Mouse (Mus musculus) thymus, postnatal 14 days (tissue): ENCODE results near the gene Aox3.
A peak's percentile ranks its signal among the peaks of the same experiment; 100 is the strongest.

Source experiments
- DNase-seq: peaks from one replicate; pipeline ENCODE4 v3.0.0; 2021

The Aox3 gene

GRCm38 (mm10) chr1:58112880-58113279 is at the start of gene Aox3:
TSS of gene Aox3 (plus strand) at chr1:58113130.
- DNase-seq, result peak; percentile 31

- no peak for DNase-seq
These were observed 47.8 kb upstream of the Aox3 start for GRCm38 (mm10) chr1:58065151-58065550.

- DNase-seq, result no peak
These were observed 47.3 kb upstream of the Aox3 start for GRCm38 (mm10) chr1:58065606-58066005.

GRCm38 (mm10) chr1:58069181-58069580 is 43.7 kb upstream of the Aox3 start:
- no peak for DNase-seq

GRCm38 (mm10) chr1:58070091-58070490 is 42.8 kb upstream of the Aox3 start:
- DNase-seq, result no peak

- DNase-seq, result no peak
These were observed 41.9 kb upstream of the Aox3 start for GRCm38 (mm10) chr1:58071006-58071405.

- DNase-seq, result no peak
These were observed 41.4 kb upstream of the Aox3 start for GRCm38 (mm10) chr1:58071509-58071908.

GRCm38 (mm10) chr1:58072416-58072815 is 40.5 kb upstream of the Aox3 start:
- DNase-seq, result no peak

- peak; percentile 12 for DNase-seq
These were observed 39.8 kb upstream of the Aox3 start for GRCm38 (mm10) chr1:58072991-58073730.

- DNase-seq, result no peak
These were observed 38.7 kb upstream of the Aox3 start for GRCm38 (mm10) chr1:58074266-58074665.

GRCm38 (mm10) chr1:58077882-58078281 is 35.0 kb upstream of the Aox3 start:
- no peak for DNase-seq

- no peak for DNase-seq
These were observed 34.5 kb upstream of the Aox3 start for GRCm38 (mm10) chr1:58078390-58078789.

- no peak for DNase-seq
These were observed 33.2 kb upstream of the Aox3 start for GRCm38 (mm10) chr1:58079689-58080088.

GRCm38 (mm10) chr1:58080446-58080845 is 32.5 kb upstream of the Aox3 start:
- DNase-seq, result no peak

- DNase-seq, result no peak
These were observed 31.6 kb upstream of the Aox3 start for GRCm38 (mm10) chr1:58081356-58081755.

- no peak for DNase-seq
These were observed 23.6 kb upstream of the Aox3 start for GRCm38 (mm10) chr1:58089316-58089715.

- no peak for DNase-seq
These were observed 22.7 kb upstream of the Aox3 start for GRCm38 (mm10) chr1:58090191-58090590.

- no peak for DNase-seq
These were observed 21.7 kb upstream of the Aox3 start for GRCm38 (mm10) chr1:58091213-58091612.

- DNase-seq, result no peak
These were observed 20.9 kb upstream of the Aox3 start for GRCm38 (mm10) chr1:58091992-58092560.

- DNase-seq, result no peak
These were observed 15.6 kb upstream of the Aox3 start for GRCm38 (mm10) chr1:58097338-58097737.

GRCm38 (mm10) chr1:58099119-58099518 is 13.8 kb upstream of the Aox3 start:
- DNase-seq, result no peak

- no peak for DNase-seq
These were observed 11.3 kb upstream of the Aox3 start for GRCm38 (mm10) chr1:58101531-58102146.

- DNase-seq, result no peak
These were observed 10.4 kb upstream of the Aox3 start for GRCm38 (mm10) chr1:58102494-58102893.

- DNase-seq, result no peak
These were observed 7.2 kb upstream of the Aox3 start for GRCm38 (mm10) chr1:58105685-58106084.
